Mouse (Mus musculus) forebrain, embryonic 12.5 days (tissue): Measurements from ENCODE around the gene Cmtm6. TPM values are rescaled to one million over a fixed set of nuclear protein-coding genes. Genes with fewer than 3 reads are reported as not detected.
"Not testable (repeated sequence)": the region's sequence is repeated elsewhere in the genome, so short reads cannot be mapped to it uniquely, and the experiment has no call there.

Experiments
- ATAC-seq: fragments of 200-750 bp; cut with Nextera tagmentation; 2 replicates; pipeline ENCODE4 v1.8.0; 2017; ENCODE audit warnings: moderate TSS enrichment; ENCODE audit not compliant: low FRiP score
- H3K27ac ChIP-seq: fragments of 300-500 bp; sonication (generic); 2 replicates; pipeline ENCODE4 v1.5.1; 2016; ENCODE audit warnings: mild to moderate bottlenecking
- H3K27me3 ChIP-seq: fragments of 300-500 bp; sonication (generic); 2 replicates; pipeline ENCODE4 v1.6.1; 2016; ENCODE audit warnings: mild to moderate bottlenecking
- H3K36me3 ChIP-seq: fragments of 300-500 bp; sonication (generic); replicated peaks from 2 replicates; pipeline ENCODE4 v1.6.1; 2016; ENCODE audit warnings: mild to moderate bottlenecking
- H3K4me1 ChIP-seq: fragments of 300-500 bp; sonication (generic); 2 replicates; pipeline ENCODE4 v1.6.1; 2016
- H3K4me2 ChIP-seq: fragments of 300-500 bp; sonication (generic); 2 replicates; pipeline ENCODE4 v1.6.1; 2016; ENCODE audit warnings: mild to moderate bottlenecking, moderate library complexity
- H3K4me3 ChIP-seq: fragments of 300-500 bp; sonication (generic); replicated peaks from 2 replicates; pipeline ENCODE4 v1.5.1; 2016; ENCODE audit warnings: mild to moderate bottlenecking
- H3K9ac ChIP-seq: fragments of 300-500 bp; sonication (generic); 2 replicates; pipeline ENCODE4 v1.6.1; 2016; ENCODE audit warnings: mild to moderate bottlenecking
- H3K9me3 ChIP-seq: fragments of 300-500 bp; sonication (generic); 2 replicates; pipeline ENCODE4 v1.6.1; 2016
- WGBS: fragments of 180-500 bp; shearing (Covaris S2); methylation state at CpG from one replicate; pipeline ENCODE4 v1.1.7; 2016; 5-methylcytosine and 5-hydroxymethylcytosine counted together
- polyA plus RNA-seq: library from polyadenylated mRNA; unstranded; fragments of >200 nt; fragmentation: Nextera tagmentation; extraction: Ambion mirVana; gene quantifications from 2 replicates; pipeline ENCODE4 v1.2.1, GENCODE M21; 2016

Cmtm6 gene
- polyA plus RNA-seq = 25.4 and 25.6 TPM in 2 replicates

GRCm38 (mm10) chr9:114731011-114731755 is at the start of gene Cmtm6:
Gene Cmtm6 (plus strand): TSS chr9:114731116.
- Histone ChIP-seq H3K9me3 (no peaks in the 10 kb centered on the region), H3K9ac (peak within 1 kb of the TSS; percentile 85), H3K4me2 (peak within 1 kb of the TSS; percentile 70), H3K36me3 (no peaks in the 10 kb centered on the region), H3K27ac (peak within 1 kb of the TSS; percentile 88), H3K4me1 (peaks cover 18% of the 10 kb centered on the region), H3K27me3 (no peaks in the 10 kb centered on the region), H3K4me3 (peak within 1 kb of the TSS; percentile 79)
- peak; percentile 92 for ATAC-seq
- WGBS = under 1% methylated on average over 53 of the region's 53 CpGs

DNA sequence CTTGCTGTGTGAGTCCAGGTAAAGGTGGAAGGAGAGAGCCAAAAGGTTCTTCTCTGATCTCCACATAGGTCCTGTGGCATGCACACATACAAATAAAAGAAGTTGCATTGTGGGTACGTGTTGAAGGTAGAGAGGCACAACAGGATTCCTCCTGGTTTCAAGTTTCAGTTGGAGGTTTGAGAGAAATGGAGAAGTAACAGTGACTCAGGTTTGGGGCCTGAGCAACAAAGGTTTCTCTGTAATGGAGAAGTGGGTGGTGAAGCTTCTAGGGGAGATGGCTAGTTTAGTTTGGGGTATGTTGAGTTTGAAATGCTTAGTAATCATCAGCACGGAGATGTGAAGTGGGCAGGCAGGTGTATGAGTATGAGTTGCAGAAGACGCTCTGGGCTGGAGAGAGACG is 48.7 kb upstream of the Cmtm6 start:
- Histone ChIP-seq H3K4me3 (no peak overlapping the region), H3K9ac (no peak overlapping the region), H3K9me3 (no peaks in the 10 kb centered on the region), H3K4me2 (no peak overlapping the region), H3K27me3 (no peaks in the 10 kb centered on the region), H3K36me3 (no peaks in the 10 kb centered on the region), H3K27ac (no peak overlapping the region), H3K4me1 (no peaks in the 10 kb centered on the region; the same call in 1 of the 2 replicates)
- WGBS = 84% methylated on average over 4 of the region's 4 CpGs
- ATAC-seq = no peak

DNA sequence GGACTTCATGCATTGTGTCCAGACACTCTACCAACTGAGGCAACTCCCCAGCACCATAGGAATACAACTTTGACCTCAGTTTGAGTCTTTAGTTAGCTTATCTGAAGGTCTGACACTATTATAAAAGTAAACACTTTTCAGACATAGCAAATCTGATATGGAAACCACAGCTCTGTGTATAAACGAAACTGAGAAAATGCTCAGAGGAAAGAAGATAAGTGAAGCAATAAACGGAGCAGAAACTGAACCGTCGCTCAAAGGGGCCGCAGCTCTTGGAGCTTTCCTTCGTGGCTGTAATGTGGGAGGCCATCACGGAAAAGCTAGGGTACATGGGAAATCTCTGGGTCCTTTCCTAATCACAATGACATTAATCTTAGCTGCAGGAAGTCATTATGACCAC is 44.7 kb upstream of the Cmtm6 start:
- WGBS = 95% methylated on average over 7 of the region's 7 CpGs

GRCm38 (mm10) chr9:114687639-114688038 is 43.3 kb upstream of the Cmtm6 start:
- H3K36me3 ChIP-seq = peaks cover 13% of the 10 kb centered on the region
- WGBS = 76% methylated on average over 13 of the region's 13 CpGs
- no peak overlapping the region for H3K27ac ChIP-seq
- H3K27me3 ChIP-seq = no peaks in the 10 kb centered on the region
- H3K4me1 ChIP-seq = peaks cover 29% of the 10 kb centered on the region
- no peaks in the 10 kb centered on the region for H3K9me3 ChIP-seq
- peak overlapping the region; percentile 75 for H3K4me2 ChIP-seq
- ATAC-seq = no peak
- peak overlapping the region; percentile 87 for H3K9ac ChIP-seq
- H3K4me3 ChIP-seq = peak overlapping the region; percentile 95

More for the DNA sequence above, 44.7 kb upstream of the Cmtm6 start:
- no peak for ATAC-seq
- H3K4me2 ChIP-seq = no peak overlapping the region
- no peaks in the 10 kb centered on the region for H3K9me3 ChIP-seq
- H3K4me3 ChIP-seq = no peak overlapping the region
- no peak overlapping the region for H3K9ac ChIP-seq
- H3K27me3 ChIP-seq = no peaks in the 10 kb centered on the region
- peaks cover 3% of the 10 kb centered on the region for H3K36me3 ChIP-seq
- peaks cover 28% of the 10 kb centered on the region for H3K4me1 ChIP-seq
- H3K27ac ChIP-seq = no peak overlapping the region

- Histone ChIP-seq H3K4me2 (peak within 1 kb of the TSS; percentile 75), H3K9ac (peak within 1 kb of the TSS; percentile 87), H3K27me3 (no peaks in the 10 kb centered on the region), H3K36me3 (peaks cover 18% of the 10 kb centered on the region), H3K4me3 (peak within 1 kb of the TSS; percentile 95), H3K27ac (peak within 1 kb of the TSS; percentile 95), H3K9me3 (no peaks in the 10 kb centered on the region), H3K4me1 (peaks cover 29% of the 10 kb centered on the region)
- WGBS = under 1% methylated on average over 57 of the region's 57 CpGs
- peak; percentile 97 for ATAC-seq
These were observed 42.5 kb upstream of the Cmtm6 start, which contains the start of gene Dync1li1 for GRCm38 (mm10) chr9:114688252-114688952. Gene Dync1li1 (plus strand): TSS chr9:114688790.

GRCm38 (mm10) chr9:114688953-114689407 is 41.9 kb upstream of the Cmtm6 start:
- Histone ChIP-seq H3K27me3 (no peaks in the 10 kb centered on the region), H3K4me3 (peak overlapping the region; percentile 95), H3K27ac (peak overlapping the region; percentile 95), H3K36me3 (peaks cover 22% of the 10 kb centered on the region), H3K9me3 (no peaks in the 10 kb centered on the region), H3K9ac (peak overlapping the region; percentile 87), H3K4me2 (peak overlapping the region; percentile 75), H3K4me1 (peaks cover 29% of the 10 kb centered on the region)
- no peak; the same call in none of the 2 replicates for ATAC-seq
- WGBS = under 1% methylated on average over 50 of the region's 50 CpGs

- 13% methylated on average over 10 of the region's 10 CpGs for WGBS
- Histone ChIP-seq H3K4me2 (peak overlapping the region; percentile 75), H3K27me3 (no peaks in the 10 kb centered on the region), H3K9me3 (no peaks in the 10 kb centered on the region), H3K4me1 (peaks cover 29% of the 10 kb centered on the region), H3K9ac (peak overlapping the region; percentile 87), H3K27ac (no peak overlapping the region), H3K36me3 (peaks cover 33% of the 10 kb centered on the region), H3K4me3 (peak overlapping the region; percentile 95)
- ATAC-seq = no peak
These were observed 40.8 kb upstream of the Cmtm6 start for GRCm38 (mm10) chr9:114690119-114690601.

DNA sequence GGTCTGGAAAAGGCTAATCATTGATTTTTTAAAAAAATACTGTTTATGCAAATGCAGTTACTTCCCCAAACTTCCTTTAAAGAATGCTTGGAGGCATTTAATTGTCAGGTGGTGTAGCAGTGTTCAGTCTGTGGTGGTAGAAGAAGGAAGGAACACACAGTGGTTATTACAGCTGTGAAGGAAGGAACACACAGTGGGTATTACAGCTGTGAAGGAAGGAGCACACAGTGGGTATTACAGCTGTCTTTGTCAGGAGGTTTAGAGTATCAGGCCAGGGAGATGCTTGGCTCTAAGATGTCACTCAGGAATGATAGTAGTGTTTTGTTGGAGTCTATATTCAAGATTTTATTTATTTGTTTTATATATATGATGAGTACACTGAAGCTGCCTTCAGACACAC is 39.8 kb upstream of the Cmtm6 start:
- H3K27ac ChIP-seq = no peak overlapping the region
- ATAC-seq = no peak
- H3K9me3 ChIP-seq = no peaks in the 10 kb centered on the region
- H3K27me3 ChIP-seq = no peaks in the 10 kb centered on the region
- H3K4me3 ChIP-seq = no peak overlapping the region
- H3K4me2 ChIP-seq = peak overlapping the region; percentile 75; the same call in 1 of the 2 replicates
- H3K36me3 ChIP-seq = peaks cover 35% of the 10 kb centered on the region
- no peak overlapping the region for H3K9ac ChIP-seq
- peaks cover 29% of the 10 kb centered on the region for H3K4me1 ChIP-seq

DNA sequence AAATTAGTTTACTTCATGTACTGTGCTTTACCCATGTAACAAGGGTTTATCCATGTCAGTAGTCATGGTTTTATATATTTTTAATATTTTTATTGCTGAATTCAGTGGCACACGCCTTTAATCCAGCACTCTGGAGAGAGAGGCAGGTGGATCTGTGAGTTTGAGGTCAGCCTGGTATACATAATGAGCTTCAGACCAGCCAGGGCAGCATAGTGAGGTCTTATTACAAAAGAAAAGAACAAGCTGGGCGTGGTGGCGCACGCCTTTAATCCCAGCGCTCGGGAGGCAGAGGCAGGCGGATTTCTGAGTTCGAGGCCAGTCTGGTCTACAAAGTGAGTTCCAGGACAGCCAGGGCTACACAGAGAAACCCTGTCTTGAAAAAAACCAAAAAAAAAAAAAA is 35.3 kb upstream of the Cmtm6 start:
- 96% methylated on average over 8 of the region's 8 CpGs for WGBS
- not testable (repeated sequence) for H3K4me1 ChIP-seq, H3K4me3 ChIP-seq, H3K4me2 ChIP-seq, H3K9ac ChIP-seq, ATAC-seq, H3K27ac ChIP-seq, H3K9me3 ChIP-seq, H3K27me3 ChIP-seq
- peaks cover 48% of the 10 kb centered on the region for H3K36me3 ChIP-seq

DNA sequence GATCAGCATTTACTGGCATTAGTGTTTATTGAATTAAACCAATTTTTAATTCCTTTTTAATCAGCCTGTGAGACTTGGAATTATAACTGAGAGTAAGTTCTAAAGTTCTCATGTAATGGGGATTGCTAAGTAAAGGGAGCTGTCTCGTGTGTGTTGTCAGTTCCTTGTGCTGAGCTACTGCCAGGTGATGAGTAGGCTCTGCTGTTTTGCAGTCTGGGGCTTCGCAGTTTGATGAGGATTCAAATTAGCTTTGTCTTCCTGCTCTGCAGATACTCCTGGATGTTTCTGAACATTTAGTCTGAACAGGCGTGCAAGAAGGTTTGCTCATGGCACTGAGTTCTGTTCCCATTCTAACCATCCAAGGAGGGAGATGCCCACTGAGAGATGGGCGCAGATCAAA is 33.8 kb upstream of the Cmtm6 start:
- H3K27me3 ChIP-seq = no peaks in the 10 kb centered on the region
- H3K4me2 ChIP-seq = no peak overlapping the region
- 90% methylated on average over 4 of the region's 4 CpGs for WGBS
- no peak overlapping the region for H3K27ac ChIP-seq
- peaks cover 43% of the 10 kb centered on the region for H3K36me3 ChIP-seq
- H3K9ac ChIP-seq = no peak overlapping the region
- no peaks in the 10 kb centered on the region for H3K4me1 ChIP-seq
- ATAC-seq = no peak
- H3K9me3 ChIP-seq = no peaks in the 10 kb centered on the region
- no peak overlapping the region for H3K4me3 ChIP-seq

DNA sequence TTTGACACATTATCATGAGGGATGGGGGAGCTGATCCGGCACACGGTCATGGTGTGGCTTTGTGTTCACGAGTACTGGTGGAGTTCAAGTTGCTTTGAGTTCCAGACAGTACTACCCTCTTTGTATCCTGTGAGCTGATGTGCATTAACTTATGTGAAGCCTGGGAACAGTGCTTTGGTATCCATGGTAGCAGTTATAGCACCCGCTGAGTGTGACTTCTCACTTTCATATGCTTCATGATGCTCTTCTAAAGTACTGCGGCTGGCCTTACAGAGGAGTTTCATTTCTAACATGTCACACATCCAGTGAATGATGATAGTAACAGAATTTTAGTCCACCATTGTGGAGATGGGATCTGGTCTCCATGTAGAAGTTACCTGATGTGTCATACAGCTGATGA is 33.0 kb upstream of the Cmtm6 start:
- no peaks in the 10 kb centered on the region for H3K9me3 ChIP-seq
- no peaks in the 10 kb centered on the region for H3K27me3 ChIP-seq
- H3K27ac ChIP-seq = no peak overlapping the region
- no peak overlapping the region for H3K4me2 ChIP-seq
- 89% methylated on average over 5 of the region's 5 CpGs for WGBS
- H3K9ac ChIP-seq = no peak overlapping the region
- H3K4me3 ChIP-seq = no peak overlapping the region
- peaks cover 35% of the 10 kb centered on the region for H3K36me3 ChIP-seq
- no peaks in the 10 kb centered on the region for H3K4me1 ChIP-seq
- ATAC-seq = no peak

GRCm38 (mm10) chr9:114699262-114699661 is 31.7 kb upstream of the Cmtm6 start:
- peaks cover 26% of the 10 kb centered on the region for H3K36me3 ChIP-seq
- H3K4me3 ChIP-seq = no peak overlapping the region

More at GRCm38 (mm10) chr9:114699262-114699661, 31.7 kb upstream of the Cmtm6 start:
- H3K9ac ChIP-seq = no peak overlapping the region
- ATAC-seq = no peak
- no peaks in the 10 kb centered on the region for H3K9me3 ChIP-seq
- H3K27ac ChIP-seq = no peak overlapping the region
- no peaks in the 10 kb centered on the region for H3K4me1 ChIP-seq
- 81% methylated on average over 6 of the region's 6 CpGs for WGBS
- H3K27me3 ChIP-seq = no peaks in the 10 kb centered on the region
- H3K4me2 ChIP-seq = no peak overlapping the region
